Comparison of ENCODE assay signal across 17 mouse cellular contexts in the genomic region with DNA sequence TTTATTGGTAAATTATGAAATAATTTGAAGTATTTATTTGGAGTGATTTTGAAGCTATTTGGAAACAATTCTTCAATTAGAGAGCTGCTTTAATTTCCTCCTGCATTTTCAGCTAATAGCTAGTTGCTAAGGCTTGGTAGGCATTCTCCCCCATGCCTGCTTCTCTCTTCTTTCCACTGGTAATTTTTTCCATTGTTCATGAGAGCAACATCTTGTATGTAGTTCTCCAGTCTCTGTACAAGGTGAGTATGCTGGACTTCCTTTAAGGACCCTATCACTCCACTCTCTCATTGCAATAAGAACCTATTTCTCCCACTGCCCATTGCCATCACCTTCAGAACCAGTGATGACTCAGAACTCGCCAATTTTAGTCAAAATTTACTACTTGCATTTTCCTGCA.
DNase-seq lines count a peak whose midpoint lies in the region; TF ChIP-seq lines count a peak whose summit lies in the region.
"Had no signal": no experiment of that assay in that cellular context is flagged by ENCODE, and none has a peak within 500 bp of the region (broad histone marks: within the 10 kb centered on the region; RNA-seq: fewer than 3 reads in every experiment).

No protein-coding gene starts in this region.

- H3K4me2 ChIP-seq in CH12.LX (ENCODE audit: insufficient read depth, low read depth, poor library complexity, severe bottlenecking): no peak overlapping the region

- in situ Hi-C loops in CH12.LX (cut with MboI; ENCODE audit: low pct_ligation_motif_present, low pct_unique_long_range_greater_than_20kb, low sequenced_read_pairs): no loop called here

- H3K9ac ChIP-seq in CH12.LX (ENCODE audit: insufficient read depth, low read depth): no peak overlapping the region

- no peak for TF ChIP-seq CTCF in CH12.LX (conservative IDR thresholded peaks at IDR 0.05 in 1 of 2, IDR thresholded peaks at IDR 0.05 in 1 of 2; ENCODE audit: low read depth in 2 of 2, low read length in 2 of 2)

- H3K27me3 ChIP-seq in CH12.LX (replicated peaks): no peaks in the 10 kb centered on the region
- no peaks in the 10 kb centered on the region for H3K27me3 ChIP-seq in splenic B cell, adult 2 months (ENCODE audit: control insufficient read depth, insufficient read depth, low read length, poor library complexity, severe bottlenecking)
- H3K27me3 ChIP-seq: Patski had no signal

- peaks cover 4% of the 10 kb centered on the region for H3K9me3 ChIP-seq in CH12.LX (replicated peaks; ENCODE audit: low read length)
- H3K9me3 ChIP-seq: G1E had no signal

- no peak overlapping the region for H3K27ac ChIP-seq in CH12.LX (ENCODE audit: insufficient read depth, low read depth)

- no peak overlapping the region for H3K4me3 ChIP-seq in CH12.LX (replicated peaks in 1 of 3; ENCODE audit: low read depth in 2 of 3, low read length in 2 of 3, poor library complexity in 1 of 3)

- TF ChIP-seq EP300 in CH12.LX (IDR thresholded peaks at IDR 0.05; ENCODE audit: low read length): peak; percentile 91

- dilution Hi-C loops in CH12.LX (cut with MboI; ENCODE audit: extremely low pct_ligation_motif_present, extremely low pct_unique_long_range_greater_than_20kb, low sequenced_read_pairs): no loop called here

- H3K4me1 ChIP-seq in CH12.LX (ENCODE audit: control insufficient read depth in 1 of 2, insufficient read depth in 2 of 2): peaks cover 10 to 40% of the 10 kb centered on the region in 2 experiments

- no peaks in the 10 kb centered on the region for H3K79me2 ChIP-seq in CH12.LX (replicated peaks; ENCODE audit: control insufficient read depth, extremely low read depth, insufficient read depth, poor library complexity, severe bottlenecking)

- peak; percentile 41 for DNase-seq in CH12.LX (ENCODE audit: extremely low read depth)
- peak; percentile 13 for DNase-seq in splenic B cell, adult 2 months (ENCODE audit: low read depth, low spot score)
- DNase-seq in adrenal gland, adult 2 months: no peak
- no peak for DNase-seq in urinary bladder, postnatal 25 days (ENCODE audit: low spot score)
- DNase-seq: adrenal gland, adult 8-10 months; adrenal gland, postnatal 10 days; adrenal gland, postnatal 14 days; adrenal gland, postnatal 25 days; adrenal gland, postnatal 36 days; B cell, adult 2 months; cerebellum, adult 11 months; cerebellum, adult 11-12 months; cerebellum, adult 18-20 months; cerebellum, adult 2 months; cerebellum, adult 8-10 months had no signal

- no peak for TF ChIP-seq RAD21 in CH12.LX (IDR thresholded peaks at IDR 0.05; ENCODE audit: low read depth, low read length)

- no peak for TF ChIP-seq POLR2A in CH12.LX (IDR thresholded peaks at IDR 0.05; ENCODE audit: low read depth, low read length)

- H3K36me3 ChIP-seq in CH12.LX (replicated peaks in 1 of 2; ENCODE audit: control insufficient read depth in 1 of 2, insufficient read depth in 1 of 2, low read length in 1 of 2): no peaks in the 10 kb centered on the region
- no peaks in the 10 kb centered on the region for H3K36me3 ChIP-seq in splenic B cell, adult 2 months (ENCODE audit: control insufficient read depth, insufficient read depth, low read length, poor library complexity, severe bottlenecking)
- H3K36me3 ChIP-seq: G1E had no signal

TF ChIP-seq in CH12.LX, 34 proteins besides CTCF, POLR2A, EP300 and RAD21:
- TF ChIP-seq NELFE (IDR thresholded peaks at IDR 0.05; ENCODE audit: low read depth, low read length): no peak
- peak; percentile 49; the same call in 1 of the 2 replicates for TF ChIP-seq CHD2 (IDR thresholded peaks at IDR 0.05; ENCODE audit: low read length)
- TF ChIP-seq KAT2A (IDR thresholded peaks at IDR 0.05; ENCODE audit: insufficient replicate concordance, low read length): no peak
- TF ChIP-seq MAX (IDR thresholded peaks at IDR 0.05; ENCODE audit: low read length): peak; percentile 17; the same call in 1 of the 2 replicates
- peak; percentile 40; the same call in 1 of the 2 replicates for TF ChIP-seq MEF2A (IDR thresholded peaks at IDR 0.05; ENCODE audit: borderline replicate concordance, low read depth, low read length)
- TF ChIP-seq CHD1 (IDR thresholded peaks at IDR 0.05; ENCODE audit: low read depth, low read length): 0 out of 2 replicates have a peak, but pooled peaks have one; percentile 55
- TF ChIP-seq ETS1 (conservative IDR thresholded peaks at IDR 0.05; ENCODE audit: low read depth, low read length): peak; percentile 58
- TF ChIP-seq MYC (IDR thresholded peaks at IDR 0.05; ENCODE audit: low read depth, low read length): peak; percentile 45; the same call in 1 of the 2 replicates
- TF ChIP-seq GABPA (IDR thresholded peaks at IDR 0.05; ENCODE audit: insufficient replicate concordance, low read depth, low read length): no peak
- no peak for TF ChIP-seq E2F4 (IDR thresholded peaks at IDR 0.05; ENCODE audit: insufficient replicate concordance, low read depth, low read length)
- TF ChIP-seq BHLHE40 (IDR thresholded peaks at IDR 0.05; ENCODE audit: low read depth, low read length): 0 out of 2 replicates have a peak, but pooled peaks have one; percentile 5
- TF ChIP-seq ZC3H11A (IDR thresholded peaks at IDR 0.05; ENCODE audit: low read depth, low read length): no peak
- TF ChIP-seq ELF1 (IDR thresholded peaks at IDR 0.05; ENCODE audit: low read depth, low read length): no peak
- TF ChIP-seq JUN (IDR thresholded peaks at IDR 0.05; ENCODE audit: insufficient read depth, low read depth, low read length): peak; percentile 97
- TF ChIP-seq MAFK (IDR thresholded peaks at IDR 0.05; ENCODE audit: insufficient replicate concordance, low read length): 0 out of 2 replicates have a peak, but pooled peaks have one; percentile 3
- TF ChIP-seq SMC3 (IDR thresholded peaks at IDR 0.05; ENCODE audit: low read depth, low read length): no peak
- TF ChIP-seq RCOR1 (conservative IDR thresholded peaks at IDR 0.05; ENCODE audit: low read depth, low read length): no peak; the same call in 1 of the 2 replicates
- no peak for TF ChIP-seq MXI1 (IDR thresholded peaks at IDR 0.05; ENCODE audit: low read depth, low read length)
- TF ChIP-seq ZKSCAN1 (IDR thresholded peaks at IDR 0.05; ENCODE audit: borderline replicate concordance, low read depth, low read length): no peak
- 0 out of 2 replicates have a peak, but pooled peaks have one; percentile 44 for TF ChIP-seq SIN3A (IDR thresholded peaks at IDR 0.05; ENCODE audit: low read length)
- peak; percentile 89 for TF ChIP-seq JUND (conservative IDR thresholded peaks at IDR 0.05; ENCODE audit: low read depth, low read length)
- TF ChIP-seq TBP (conservative IDR thresholded peaks at IDR 0.05; ENCODE audit: low read depth, low read length): no peak
TF ChIP-seq in CH12.LX: peak in this region for 11.

Comparison
In these comparisons a context has a peak if more than half of its experiments do, and no peak if none do; other contexts are left out.
1. DNase-seq: peak in CH12.LX (single experiment) and splenic B cell, adult 2 months (single experiment); none in adrenal gland, adult 2 months (single experiment) and urinary bladder, postnatal 25 days (single experiment).